Mouse (Mus musculus): ENCODE results near the gene Fpr1. TPM values are rescaled to one million over a fixed set of nuclear protein-coding genes. Genes with fewer than 3 reads are reported as not detected.
"Not testable (repeated sequence)": the region's sequence is repeated elsewhere in the genome, so short reads cannot be mapped to it uniquely, and the experiment has no call there.

Gene Fpr1
- 13.7 and 14.9 TPM in 2 replicates for polyA plus RNA-seq (2015; fragmentation: Nextera tagmentation; extraction: Ambion mirVana)

DNA sequence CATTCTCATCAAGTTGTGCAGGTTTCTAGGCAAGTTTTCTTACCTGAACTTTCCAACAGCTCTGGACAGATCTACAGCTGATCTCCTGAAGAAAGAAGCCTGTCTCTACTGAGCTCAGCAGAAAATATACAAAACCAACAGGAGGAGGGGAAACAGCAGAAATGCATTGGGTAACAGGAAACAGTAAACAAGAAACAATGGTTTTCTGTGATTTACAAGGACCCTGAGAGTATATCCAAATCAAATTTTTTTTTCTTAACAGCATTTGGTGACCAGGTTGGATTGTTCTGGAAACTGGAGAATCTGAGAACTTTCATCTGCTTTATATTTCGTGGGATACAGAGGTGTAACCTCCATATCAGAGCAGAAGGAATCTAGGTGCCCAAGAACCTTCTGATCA, at the start of gene Fpr1:
Gene Fpr1 (minus strand): TSS at position 101 of the 400 bp plus-strand sequence.
- Histone ChIP-seq H3K9me3 (ENCODE audit: low read length) (no peaks in the 10 kb centered on the region), H3K4me3 (ENCODE audit: low read depth, low read length) (no peak within 1 kb of the TSS), H3K27ac (ENCODE audit: low read length) (no peak within 1 kb of the TSS), H3K4me1 (ENCODE audit: insufficient read depth, low read depth, low read length) (no peaks in the 10 kb centered on the region), H3K4me2 (replicated peaks; ENCODE audit: low read depth, low read length) (no peak within 1 kb of the TSS), H3K27me3 (replicated peaks; ENCODE audit: insufficient read depth, low read length) (no peaks in the 10 kb centered on the region), H3K9ac (replicated peaks; ENCODE audit: low read depth) (no peak within 1 kb of the TSS), H3K36me3 (ENCODE audit: insufficient read depth, low read length) (no peaks in the 10 kb centered on the region)
- ATAC-seq: no peak
- TF ChIP-seq EP300 (IDR thresholded peaks at IDR 0.05): no peak
- TF ChIP-seq CTCF (IDR thresholded peaks at IDR 0.05): no peak
- DNase-seq (ENCODE audit: low spot score): no peak
- 33% methylated on average over 1 of the region's 1 CpGs for WGBS

DNA sequence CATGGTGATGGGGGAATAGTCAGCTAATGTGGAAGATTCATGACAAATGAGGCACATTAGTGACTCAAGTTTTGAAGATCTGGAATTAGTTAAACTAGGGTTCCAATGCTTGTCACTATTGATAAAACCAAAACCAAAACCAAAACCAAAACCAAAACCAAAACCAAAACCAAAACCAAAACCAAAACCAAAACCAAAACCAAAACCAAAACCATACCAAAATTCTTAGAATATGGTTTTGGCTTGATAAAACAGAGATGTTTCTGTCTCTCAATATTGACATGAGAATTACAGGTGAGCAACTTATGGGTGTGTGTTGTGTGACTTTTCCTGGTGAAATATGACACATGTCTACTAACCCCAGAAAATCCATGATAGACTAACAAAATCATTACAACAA, 34.0 kb upstream of the Fpr1 start:
- DNase-seq (ENCODE audit: low spot score): no peak
- Histone ChIP-seq H3K9ac (replicated peaks; ENCODE audit: low read depth) (no peak overlapping the region), H3K4me3 (ENCODE audit: low read depth, low read length) (no peak overlapping the region), H3K27me3 (replicated peaks; ENCODE audit: insufficient read depth, low read length) (no peaks in the 10 kb centered on the region), H3K27ac (ENCODE audit: low read length) (no peak overlapping the region), H3K9me3 (ENCODE audit: low read length) (no peaks in the 10 kb centered on the region), H3K36me3 (ENCODE audit: insufficient read depth, low read length) (no peaks in the 10 kb centered on the region), H3K4me1 (ENCODE audit: insufficient read depth, low read depth, low read length) (no peaks in the 10 kb centered on the region), H3K4me2 (replicated peaks; ENCODE audit: low read depth, low read length) (no peak overlapping the region)
- no peak for ATAC-seq
- no peak for TF ChIP-seq EP300 (IDR thresholded peaks at IDR 0.05)
- no peak for TF ChIP-seq CTCF (IDR thresholded peaks at IDR 0.05)

DNA sequence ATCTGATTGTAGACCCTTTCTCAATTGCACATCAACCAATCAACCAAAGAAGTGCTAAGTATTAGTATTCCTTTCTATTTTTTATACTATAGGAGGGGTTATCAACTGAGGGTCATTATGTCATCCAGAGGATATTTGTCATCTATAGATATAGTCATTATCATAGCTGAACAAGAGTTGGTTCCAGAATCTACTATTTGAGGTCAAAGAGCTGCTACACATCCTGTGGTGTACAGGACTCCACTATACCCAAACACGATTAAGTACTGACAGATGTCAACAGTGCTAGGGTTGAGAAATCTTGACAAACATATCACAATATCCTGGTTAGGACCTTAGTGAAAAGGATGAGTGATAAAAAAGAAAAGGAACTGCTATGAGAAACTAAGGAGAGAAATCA, 33.6 kb upstream of the Fpr1 start:
- Histone ChIP-seq H3K4me3 (ENCODE audit: low read depth, low read length) (no peak overlapping the region), H3K9ac (replicated peaks; ENCODE audit: low read depth) (no peak overlapping the region), H3K36me3 (ENCODE audit: insufficient read depth, low read length) (no peaks in the 10 kb centered on the region), H3K9me3 (ENCODE audit: low read length) (no peaks in the 10 kb centered on the region), H3K27ac (ENCODE audit: low read length) (no peak overlapping the region), H3K4me2 (replicated peaks; ENCODE audit: low read depth, low read length) (no peak overlapping the region), H3K4me1 (ENCODE audit: insufficient read depth, low read depth, low read length) (no peaks in the 10 kb centered on the region), H3K27me3 (replicated peaks; ENCODE audit: insufficient read depth, low read length) (no peaks in the 10 kb centered on the region)
- TF ChIP-seq EP300 (IDR thresholded peaks at IDR 0.05) (no peak), CTCF (IDR thresholded peaks at IDR 0.05) (no peak)
- WGBS: 84% methylated on average over 1 of the region's 1 CpGs
- ATAC-seq: no peak
- DNase-seq (ENCODE audit: low spot score): no peak

DNA sequence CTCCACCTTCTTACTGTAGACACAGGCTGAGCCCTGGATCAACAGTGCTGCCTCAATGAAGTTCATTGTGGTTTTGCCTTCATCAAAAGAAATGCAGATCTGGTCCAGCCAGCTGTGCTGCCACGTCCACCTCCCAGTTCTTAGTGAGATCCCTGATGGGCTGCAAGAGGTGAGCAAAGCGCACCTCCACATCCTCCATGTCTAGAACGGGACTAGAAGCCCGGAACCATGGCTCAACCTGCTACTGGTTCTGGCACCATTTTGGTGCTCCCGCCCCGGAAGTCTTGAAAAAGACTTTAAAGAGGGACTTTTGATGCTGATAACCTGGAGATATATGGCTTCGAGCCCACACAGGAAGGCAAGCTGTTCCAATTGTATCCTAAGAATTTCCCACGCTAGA, 28.9 kb upstream of the Fpr1 start:
- 85% methylated on average over 8 of the region's 8 CpGs for WGBS
- H3K9me3 ChIP-seq (ENCODE audit: low read length); ATAC-seq: not testable (repeated sequence)

DNA sequence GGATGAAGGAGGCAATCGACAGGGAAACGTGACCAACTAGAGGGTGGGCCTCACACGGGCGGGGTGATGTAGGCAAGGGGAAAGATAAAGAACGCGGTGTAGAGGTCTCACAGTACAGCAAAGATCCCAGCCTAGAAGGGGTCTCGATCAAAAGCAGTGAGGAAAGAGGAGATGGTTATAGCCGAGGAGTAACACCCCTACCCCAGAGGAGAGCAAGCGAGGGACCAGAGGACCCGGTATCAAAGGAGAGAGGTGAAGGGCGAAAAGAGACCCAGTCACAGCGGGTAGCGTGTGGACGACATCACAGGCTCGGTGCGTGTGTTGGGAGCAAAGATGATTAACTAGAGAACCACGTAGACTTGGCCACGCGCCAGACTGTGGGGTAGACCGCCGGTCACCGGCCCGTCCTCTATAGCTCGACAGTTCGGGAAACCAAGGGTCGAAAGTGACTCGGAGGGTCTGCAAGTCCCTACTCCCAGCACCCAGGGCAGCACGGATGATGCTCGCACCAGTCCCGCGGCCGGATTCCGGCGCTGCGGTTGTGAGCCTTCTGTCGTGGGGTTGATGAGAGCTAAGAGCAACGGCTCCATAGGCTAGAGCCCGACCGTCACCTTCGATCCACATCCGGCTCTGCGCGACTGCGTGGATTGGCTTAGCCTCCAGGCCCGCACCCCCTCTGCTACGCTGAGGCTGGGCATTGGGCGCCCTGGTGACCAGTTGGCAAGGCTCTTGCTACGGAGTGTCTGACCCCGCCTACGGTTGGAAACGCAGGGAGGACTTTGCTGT, 26.1 kb upstream of the Fpr1 start:
- Histone ChIP-seq H3K4me1 (ENCODE audit: insufficient read depth, low read depth, low read length) (peaks cover 2% of the 10 kb centered on the region; the same call in 1 of the 2 replicates), H3K9ac (replicated peaks; ENCODE audit: low read depth) (0 out of 2 replicates have a peak overlapping the region, but pooled peaks have one; percentile 32), H3K4me2 (replicated peaks; ENCODE audit: low read depth, low read length) (peak overlapping the region; percentile 70), H3K27ac (ENCODE audit: low read length) (no peak overlapping the region), H3K27me3 (replicated peaks; ENCODE audit: insufficient read depth, low read length) (no peaks in the 10 kb centered on the region), H3K9me3 (ENCODE audit: low read length) (no peaks in the 10 kb centered on the region), H3K36me3 (ENCODE audit: insufficient read depth, low read length) (no peaks in the 10 kb centered on the region), H3K4me3 (ENCODE audit: low read depth, low read length) (peak overlapping the region; percentile 50)
- no peak for TF ChIP-seq EP300 (IDR thresholded peaks at IDR 0.05)
- TF ChIP-seq CTCF (IDR thresholded peaks at IDR 0.05): no peak
- 19% methylated on average over 49 of the region's 51 CpGs for WGBS
- DNase-seq (ENCODE audit: low spot score): peak; percentile 95
- ATAC-seq: peak; percentile 100

More for the DNA sequence above, 28.9 kb upstream of the Fpr1 start:
- H3K27ac ChIP-seq (ENCODE audit: low read length); H3K4me2 ChIP-seq (replicated peaks; ENCODE audit: low read depth, low read length); H3K36me3 ChIP-seq (ENCODE audit: insufficient read depth, low read length); H3K27me3 ChIP-seq (replicated peaks; ENCODE audit: insufficient read depth, low read length); H3K4me3 ChIP-seq (ENCODE audit: low read depth, low read length); H3K4me1 ChIP-seq (ENCODE audit: insufficient read depth, low read depth, low read length); H3K9ac ChIP-seq (replicated peaks; ENCODE audit: low read depth); DNase-seq (ENCODE audit: low spot score): not testable (repeated sequence)

DNA sequence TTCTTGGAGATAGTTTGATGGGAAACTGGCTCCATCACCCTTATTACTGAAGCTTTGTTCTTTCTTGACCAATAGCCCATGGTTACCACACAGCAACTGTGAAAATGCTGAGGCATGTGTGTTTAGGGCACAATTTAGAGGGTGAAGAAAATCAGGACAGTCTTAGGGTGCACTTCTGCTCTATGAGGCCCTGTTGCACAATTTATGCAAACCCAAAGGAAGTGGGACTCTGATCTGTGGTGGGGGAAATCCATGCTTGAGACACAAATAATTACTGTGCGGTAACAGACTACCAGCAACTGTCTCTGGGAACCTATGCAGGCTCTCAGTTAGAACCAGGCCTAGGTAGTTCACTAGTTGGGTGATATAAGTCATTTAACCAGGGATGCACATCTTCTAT, 17.0 kb upstream of the Fpr1 start:
- Histone ChIP-seq H3K4me2 (replicated peaks; ENCODE audit: low read depth, low read length) (no peak overlapping the region), H3K9me3 (ENCODE audit: low read length) (no peaks in the 10 kb centered on the region), H3K4me1 (ENCODE audit: insufficient read depth, low read depth, low read length) (no peaks in the 10 kb centered on the region), H3K9ac (replicated peaks; ENCODE audit: low read depth) (no peak overlapping the region), H3K27ac (ENCODE audit: low read length) (no peak overlapping the region), H3K4me3 (ENCODE audit: low read depth, low read length) (no peak overlapping the region), H3K36me3 (ENCODE audit: insufficient read depth, low read length) (no peaks in the 10 kb centered on the region), H3K27me3 (replicated peaks; ENCODE audit: insufficient read depth, low read length) (no peaks in the 10 kb centered on the region)
- DNase-seq (ENCODE audit: low spot score): peak; percentile 30
- TF ChIP-seq CTCF (IDR thresholded peaks at IDR 0.05) (no peak), EP300 (IDR thresholded peaks at IDR 0.05) (no peak)
- ATAC-seq: no peak; the same call in 1 of the 2 replicates
- WGBS: 77% methylated on average over 1 of the region's 1 CpGs
